Mouse (Mus musculus): ENCODE measurements around the gene Mt2. TPM values are rescaled to one million over a fixed set of nuclear protein-coding genes. Genes with fewer than 3 reads are reported as not detected.

The Mt2 gene
- total and polyA plus RNA-seq, 3 experiments = 4.3 to 212 (median 54.4) TPM

DNA sequence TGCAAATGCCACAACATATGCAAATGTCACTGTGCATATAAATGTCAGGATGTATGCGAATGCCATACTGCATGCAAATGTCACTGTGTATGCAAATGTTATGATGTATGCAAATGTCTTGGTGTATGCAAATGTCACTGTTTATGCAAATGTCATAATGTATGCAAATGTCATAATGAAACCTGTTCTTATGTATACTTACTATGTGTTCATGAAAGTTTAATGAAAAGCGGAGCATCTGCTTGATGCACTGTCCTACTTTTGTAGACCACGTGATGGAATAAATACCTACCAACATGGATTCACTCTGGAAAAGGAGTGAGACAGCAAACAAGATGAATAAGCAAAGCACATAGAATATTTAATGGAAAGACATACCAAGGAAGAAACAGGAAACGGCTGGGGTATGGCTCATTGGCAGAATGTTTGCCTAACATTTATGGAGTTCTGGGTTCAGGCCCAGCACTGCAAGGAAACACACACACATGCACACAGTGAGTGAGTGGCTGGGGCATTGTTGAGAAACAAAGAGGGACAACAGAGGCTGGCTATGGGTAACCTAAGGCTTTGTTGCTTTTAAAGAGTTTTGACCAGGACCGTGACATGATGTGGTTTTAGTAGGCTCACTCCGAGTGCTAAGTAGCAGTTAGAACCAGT lies 43.2 kb upstream of the Mt2 start:
- dilution Hi-C loops (cut with MboI; ENCODE audit: extremely low pct_ligation_motif_present, extremely low pct_unique_long_range_greater_than_20kb, low sequenced_read_pairs) (no loop called here), in situ Hi-C loops (cut with MboI; ENCODE audit: low pct_ligation_motif_present, low pct_unique_long_range_greater_than_20kb, low sequenced_read_pairs) (no loop called here)
- H3K27me3 ChIP-seq (replicated peaks) = peaks cover 6% of the 10 kb centered on the region
- H3K9ac ChIP-seq (ENCODE audit: insufficient read depth, low read depth) = no peak overlapping the region
- no peak overlapping the region for H3K4me3 ChIP-seq (replicated peaks in 1 of 3; ENCODE audit: low read depth in 2 of 3, low read length in 2 of 3, poor library complexity in 1 of 3)
- no peaks in the 10 kb centered on the region for H3K79me2 ChIP-seq (replicated peaks; ENCODE audit: control insufficient read depth, extremely low read depth, insufficient read depth, poor library complexity, severe bottlenecking)
- H3K36me3 ChIP-seq (replicated peaks in 1 of 2; ENCODE audit: control insufficient read depth in 1 of 2, insufficient read depth in 1 of 2, low read length in 1 of 2) = no peaks in the 10 kb centered on the region
- H3K9me3 ChIP-seq (replicated peaks; ENCODE audit: low read length) = peaks cover 4% of the 10 kb centered on the region
- H3K27ac ChIP-seq (ENCODE audit: insufficient read depth, low read depth) = no peak overlapping the region
- no peak for DNase-seq (ENCODE audit: extremely low read depth)
- no peaks in the 10 kb centered on the region for H3K4me1 ChIP-seq (ENCODE audit: control insufficient read depth in 1 of 2, insufficient read depth in 2 of 2)
- no peak overlapping the region for H3K4me2 ChIP-seq (ENCODE audit: insufficient read depth, low read depth, poor library complexity, severe bottlenecking)
- TF ChIP-seq POLR2A (IDR thresholded peaks at IDR 0.05; ENCODE audit: low read depth, low read length) (no peak), SMC3 (IDR thresholded peaks at IDR 0.05; ENCODE audit: low read depth, low read length) (no peak), JUN (IDR thresholded peaks at IDR 0.05; ENCODE audit: insufficient read depth, low read depth, low read length) (no peak), NRF1 (IDR thresholded peaks at IDR 0.05; ENCODE audit: low read depth, low read length) (no peak), MEF2A (IDR thresholded peaks at IDR 0.05; ENCODE audit: borderline replicate concordance, low read depth, low read length) (no peak), SIN3A (IDR thresholded peaks at IDR 0.05; ENCODE audit: low read length) (no peak), MAFK (IDR thresholded peaks at IDR 0.05; ENCODE audit: insufficient replicate concordance, low read length) (no peak), ELF1 (IDR thresholded peaks at IDR 0.05; ENCODE audit: low read depth, low read length) (no peak), JUND (conservative IDR thresholded peaks at IDR 0.05; ENCODE audit: low read depth, low read length) (no peak), USF2 (conservative IDR thresholded peaks at IDR 0.05; ENCODE audit: low read depth, low read length) (no peak), RAD21 (IDR thresholded peaks at IDR 0.05; ENCODE audit: low read depth, low read length) (no peak), ZMIZ1 (IDR thresholded peaks at IDR 0.05; ENCODE audit: low read depth, low read length) (no peak), ZC3H11A (IDR thresholded peaks at IDR 0.05; ENCODE audit: low read depth, low read length) (no peak), E2F4 (IDR thresholded peaks at IDR 0.05; ENCODE audit: insufficient replicate concordance, low read depth, low read length) (no peak), USF1 (IDR thresholded peaks at IDR 0.05; ENCODE audit: low read depth, low read length) (no peak)

DNA sequence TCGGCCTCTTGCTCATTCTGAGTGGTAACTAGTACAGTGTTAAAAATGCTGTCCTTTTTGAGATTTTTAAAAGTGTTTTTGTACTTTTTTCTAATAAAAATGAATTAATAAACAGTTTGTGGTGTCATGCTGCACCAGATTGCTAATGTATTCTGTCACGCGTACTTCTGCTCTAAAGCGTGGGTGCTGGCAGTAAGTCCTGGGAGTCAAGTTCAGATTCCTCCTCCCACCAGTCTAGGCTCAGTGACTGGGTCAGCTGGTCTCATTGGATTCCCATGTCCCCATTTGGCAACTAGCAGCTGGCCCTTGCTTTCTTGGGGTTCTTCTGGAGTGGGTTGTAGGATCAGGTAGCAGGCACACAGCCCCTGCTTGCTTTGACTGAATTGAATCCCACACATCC lies 42.3 kb upstream of the Mt2 start:
- Histone ChIP-seq H3K4me3 (replicated peaks in 1 of 3; ENCODE audit: low read depth in 2 of 3, low read length in 2 of 3, poor library complexity in 1 of 3) (no peak overlapping the region), H3K4me1 (ENCODE audit: control insufficient read depth in 1 of 2, insufficient read depth in 2 of 2) (peaks cover 0 to 5% of the 10 kb centered on the region in 2 experiments; a peak in 2 of 4 replicates), H3K9ac (ENCODE audit: insufficient read depth, low read depth) (no peak overlapping the region), H3K4me2 (ENCODE audit: insufficient read depth, low read depth, poor library complexity, severe bottlenecking) (no peak overlapping the region), H3K27ac (ENCODE audit: insufficient read depth, low read depth) (no peak overlapping the region), H3K9me3 (replicated peaks; ENCODE audit: low read length) (peaks cover 4% of the 10 kb centered on the region), H3K79me2 (replicated peaks; ENCODE audit: control insufficient read depth, extremely low read depth, insufficient read depth, poor library complexity, severe bottlenecking) (no peaks in the 10 kb centered on the region), H3K36me3 (replicated peaks in 1 of 2; ENCODE audit: control insufficient read depth in 1 of 2, insufficient read depth in 1 of 2, low read length in 1 of 2) (no peaks in the 10 kb centered on the region), H3K27me3 (replicated peaks) (peaks cover 3% of the 10 kb centered on the region)
- in situ Hi-C loops (cut with MboI; ENCODE audit: low pct_ligation_motif_present, low pct_unique_long_range_greater_than_20kb, low sequenced_read_pairs) = no loop called here
- TF ChIP-seq MYC (IDR thresholded peaks at IDR 0.05; ENCODE audit: low read depth, low read length) (no peak), MAFK (IDR thresholded peaks at IDR 0.05; ENCODE audit: insufficient replicate concordance, low read length) (no peak), RAD21 (IDR thresholded peaks at IDR 0.05; ENCODE audit: low read depth, low read length) (no peak), ETS1 (conservative IDR thresholded peaks at IDR 0.05; ENCODE audit: low read depth, low read length) (no peak), SMC3 (IDR thresholded peaks at IDR 0.05; ENCODE audit: low read depth, low read length) (no peak), ZC3H11A (IDR thresholded peaks at IDR 0.05; ENCODE audit: low read depth, low read length) (no peak), POLR2AphosphoS2 (IDR thresholded peaks at IDR 0.05; ENCODE audit: low read depth, low read length) (no peak), E2F4 (IDR thresholded peaks at IDR 0.05; ENCODE audit: insufficient replicate concordance, low read depth, low read length) (no peak), SIN3A (IDR thresholded peaks at IDR 0.05; ENCODE audit: low read length) (no peak)
- no peak for DNase-seq (ENCODE audit: extremely low read depth)
- dilution Hi-C loops (cut with MboI; ENCODE audit: extremely low pct_ligation_motif_present, extremely low pct_unique_long_range_greater_than_20kb, low sequenced_read_pairs) = no loop called here
